Mouse (Mus musculus) liver, postnatal 0 days (tissue): ENCODE measurements around the gene Snx29.

Source experiments
- CTCF ChIP-seq: sonication (generic); IDR thresholded peaks from 2 replicates; pipeline ENCODE4 v1.5.1; 2016; ENCODE audit warnings: antibody characterized with exemption, low read depth
- EP300 ChIP-seq: IDR thresholded peaks from 2 replicates; pipeline ENCODE4 v1.6.1; 2016; ENCODE audit warnings: antibody characterized with exemption, low read depth, mild to moderate bottlenecking

- no peak for TF ChIP-seq CTCF
- TF ChIP-seq EP300 = no peak
These were observed 394.2 kb downstream of the Snx29 start for GRCm38 (mm10) chr16:11716932-11717331.
